Comparison of ENCODE assay signal across 14 mouse cellular contexts in the genomic region with DNA sequence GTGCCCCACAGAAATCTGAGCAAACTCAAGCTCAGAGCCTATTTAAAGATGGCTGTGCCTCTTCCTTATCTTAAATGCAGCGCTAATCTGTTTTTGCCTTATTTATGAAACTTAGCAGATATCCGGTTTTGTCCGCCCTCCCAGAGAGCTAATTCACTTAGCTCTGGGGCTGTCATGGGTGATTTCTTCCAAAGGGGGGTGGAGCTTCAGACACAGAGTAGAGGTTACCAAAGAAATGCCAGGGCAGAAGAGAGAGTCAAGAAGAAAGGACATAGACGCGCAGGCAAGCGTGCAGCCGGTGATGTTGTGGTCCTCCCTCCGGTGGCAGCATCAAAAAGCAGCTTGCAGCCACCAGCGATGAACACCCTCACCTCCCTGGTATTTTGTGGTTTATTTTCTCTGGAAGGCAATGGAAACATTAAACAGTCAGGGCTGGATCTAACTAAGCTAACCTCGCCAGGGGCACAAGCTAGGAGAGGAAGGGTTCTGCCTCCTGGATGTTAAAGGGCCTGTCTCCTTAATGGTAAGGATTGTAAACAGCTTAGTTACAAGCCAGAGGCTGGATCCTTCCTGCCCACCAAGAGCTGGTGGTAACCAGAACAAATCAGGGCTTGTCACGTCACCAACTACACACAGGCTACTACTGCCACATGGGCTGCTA.
DNase-seq lines count a peak whose midpoint lies in the region; ATAC-seq and TF ChIP-seq lines count a peak whose summit lies in the region.
"Had no signal": no experiment of that assay in that cellular context is flagged by ENCODE, and none has a peak within 500 bp of the region (broad histone marks: within the 10 kb centered on the region; RNA-seq: fewer than 3 reads in every experiment).

No protein-coding gene starts in this region.

- no peak for TF ChIP-seq POLR2A in bone marrow, adult 2 months (IDR thresholded peaks at IDR 0.05; ENCODE audit: borderline replicate concordance, control insufficient read depth, low read depth, low read length)
- no peak for TF ChIP-seq POLR2A in cerebellum, adult 2 months (IDR thresholded peaks at IDR 0.05; ENCODE audit: borderline replicate concordance, insufficient read depth, low read length)

- 78% methylated on average over 11 of the region's 11 CpGs for WGBS in hindbrain, embryonic 13.5 days
- WGBS in hindbrain, embryonic 14.5 days: 79% methylated on average over 11 of the region's 11 CpGs
- 32% methylated on average over 11 of the region's 11 CpGs for WGBS in bone marrow, adult 2 months
- 87% methylated on average over 11 of the region's 11 CpGs for WGBS in cerebellum, adult 2 months

- intact Hi-C loops in heart, postnatal 36 days (cut with DNase I): no loop called here

- DNase-seq in hindbrain, embryonic 14.5 days (ENCODE audit: low spot score): no peak
- peak; percentile 12 for DNase-seq in kidney, adult 18-20 months
- DNase-seq in kidney, postnatal 36 days: peak; percentile 48 to 68
- no peak for DNase-seq in heart, postnatal 36 days
- DNase-seq in cerebellum, adult 2 months: no peak
- DNase-seq in embryo, embryonic 9.5 days (ENCODE audit: extremely low spot score): no peak
- DNase-seq: cerebellum, adult 9-10 months; gastrocnemius, postnatal 36 days had no signal

- no peak overlapping the region for H3K4me2 ChIP-seq in hindbrain, embryonic 13.5 days
- H3K4me2 ChIP-seq in hindbrain, embryonic 14.5 days (replicated peaks): no peak overlapping the region
- H3K4me2 ChIP-seq: limb, embryonic 15.5 days; midbrain, embryonic 12.5 days had no signal

- 0 out of 2 replicates have a peak, but pooled peaks cover 3% of the 10 kb centered on the region for H3K9me3 ChIP-seq in hindbrain, embryonic 13.5 days
- H3K9me3 ChIP-seq in hindbrain, embryonic 14.5 days (ENCODE audit: control insufficient read depth, low read length): no peaks in the 10 kb centered on the region
- H3K9me3 ChIP-seq: limb, embryonic 15.5 days; midbrain, embryonic 12.5 days had no signal

- H3K4me1 ChIP-seq in hindbrain, embryonic 13.5 days (replicated peaks): peaks cover 7% of the 10 kb centered on the region
- H3K4me1 ChIP-seq in hindbrain, embryonic 14.5 days (replicated peaks; ENCODE audit: control insufficient read depth, insufficient read depth, low read length): no peaks in the 10 kb centered on the region
- peaks cover 9% of the 10 kb centered on the region for H3K4me1 ChIP-seq in bone marrow, adult 2 months (ENCODE audit: control insufficient read depth, insufficient read depth, low read length)
- no peaks in the 10 kb centered on the region for H3K4me1 ChIP-seq in cerebellum, adult 2 months (ENCODE audit: control insufficient read depth, insufficient read depth, low read length)

- no peak for ATAC-seq in hindbrain, embryonic 13.5 days (ENCODE audit: low FRiP score)
- no peak for ATAC-seq in hindbrain, embryonic 14.5 days (ENCODE audit: low FRiP score)
- ATAC-seq: forebrain, embryonic 16.5 days; intestine, postnatal 0 days had no signal

- TF ChIP-seq CTCF in bone marrow, adult 2 months (IDR thresholded peaks at IDR 0.05; ENCODE audit: control insufficient read depth, insufficient read depth, low read length): no peak
- TF ChIP-seq CTCF in cerebellum, adult 2 months (IDR thresholded peaks at IDR 0.05; ENCODE audit: borderline replicate concordance, insufficient read depth, low read depth, low read length): no peak

- no peaks in the 10 kb centered on the region for H3K36me3 ChIP-seq in hindbrain, embryonic 13.5 days
- no peaks in the 10 kb centered on the region for H3K36me3 ChIP-seq in hindbrain, embryonic 14.5 days (replicated peaks; ENCODE audit: control insufficient read depth, insufficient read depth)
- H3K36me3 ChIP-seq: limb, embryonic 15.5 days had no signal

- H3K27ac ChIP-seq in hindbrain, embryonic 13.5 days: peak overlapping the region; percentile 44; the same call in 1 of the 2 replicates
- H3K27ac ChIP-seq in hindbrain, embryonic 14.5 days: no peak overlapping the region
- H3K27ac ChIP-seq in bone marrow, adult 2 months (ENCODE audit: control insufficient read depth, insufficient read depth, low read depth, low read length, poor library complexity): peak overlapping the region; percentile 26; the same call in 1 of the 2 replicates
- H3K27ac ChIP-seq in cerebellum, adult 2 months (ENCODE audit: insufficient read depth, low read length): no peak overlapping the region
- H3K27ac ChIP-seq: limb, embryonic 15.5 days; midbrain, embryonic 12.5 days had no signal

- H3K27me3 ChIP-seq in hindbrain, embryonic 13.5 days: no peaks in the 10 kb centered on the region
- H3K27me3 ChIP-seq in hindbrain, embryonic 14.5 days (ENCODE audit: control insufficient read depth, insufficient read depth, low read length): no peaks in the 10 kb centered on the region
- H3K27me3 ChIP-seq in cerebellum, adult 2 months (ENCODE audit: control insufficient read depth, insufficient read depth, low read length): no peaks in the 10 kb centered on the region
- H3K27me3 ChIP-seq: limb, embryonic 15.5 days; midbrain, embryonic 12.5 days had no signal

- H3K9ac ChIP-seq in hindbrain, embryonic 13.5 days: no peak overlapping the region
- H3K9ac ChIP-seq in hindbrain, embryonic 14.5 days: no peak overlapping the region
- H3K9ac ChIP-seq: limb, embryonic 15.5 days; midbrain, embryonic 12.5 days had no signal

- no peak overlapping the region for H3K4me3 ChIP-seq in hindbrain, embryonic 13.5 days
- no peak overlapping the region for H3K4me3 ChIP-seq in hindbrain, embryonic 14.5 days (replicated peaks; ENCODE audit: low read length)
- H3K4me3 ChIP-seq in bone marrow, adult 2 months (replicated peaks; ENCODE audit: control insufficient read depth, low read depth, low read length): no peak overlapping the region
- no peak overlapping the region for H3K4me3 ChIP-seq in cerebellum, adult 2 months (replicated peaks; ENCODE audit: insufficient read depth, low read depth, low read length)
- H3K4me3 ChIP-seq: limb, embryonic 15.5 days; midbrain, embryonic 12.5 days had no signal

Comparison
In these comparisons a context has a peak if more than half of its experiments do, and no peak if none do; other contexts are left out.
1. H3K27ac ChIP-seq: peak in hindbrain, embryonic 13.5 days (single experiment) and bone marrow, adult 2 months (single experiment); none in hindbrain, embryonic 14.5 days (single experiment) and cerebellum, adult 2 months (single experiment).
2. DNase-seq: peak in kidney, adult 18-20 months (single experiment) and kidney, postnatal 36 days (2 of 2); none in hindbrain, embryonic 14.5 days (single experiment), heart, postnatal 36 days (0 of 2), cerebellum, adult 2 months (0 of 2) and embryo, embryonic 9.5 days (single experiment).